Mouse (Mus musculus): ENCODE results near the gene Lrrc32.

GRCm38 (mm10) chr7:98542267-98542666 is 53.2 kb downstream of the Lrrc32 start:
- TF ChIP-seq CTCF (IDR thresholded peaks at IDR 0.05; ENCODE audit: borderline replicate concordance, control insufficient read depth, extremely low read depth, insufficient read depth, low read length, poor library complexity) (no peak), POLR2A (IDR thresholded peaks at IDR 0.05; ENCODE audit: control insufficient read depth, extremely low read depth, insufficient read depth, low read length, poor library complexity) (no peak)

Data from thymus, adult 2 months (tissue).